Mouse (Mus musculus) neural tube, embryonic 11.5 days (tissue): Measurements from ENCODE around the gene Sept1. TPM values are rescaled to one million over a fixed set of nuclear protein-coding genes. Genes with fewer than 3 reads are reported as not detected.
"Not testable (repeated sequence)": the region's sequence is repeated elsewhere in the genome, so short reads cannot be mapped to it uniquely, and the experiment has no call there.

Experiments
- ATAC-seq: fragments of 200-750 bp; cut with Nextera tagmentation; 2 replicates; pipeline ENCODE4 v1.8.0; 2017; ENCODE audit warnings: moderate number of reproducible peaks, mild to moderate bottlenecking, moderate TSS enrichment, moderate library complexity; ENCODE audit not compliant: insufficient read depth, low FRiP score, low TSS enrichment
- DNase-seq: peaks from one replicate; pipeline ENCODE4 v3.0.0-alpha.2; 2015; ENCODE audit warnings: low spot score
- H3K27ac ChIP-seq: fragments of 300-500 bp; sonication (generic); 2 replicates; pipeline ENCODE4 v1.5.1; 2014; ENCODE audit warnings: low read depth, mild to moderate bottlenecking, low read length
- H3K27me3 ChIP-seq: fragments of 300-500 bp; sonication (generic); 2 replicates; pipeline ENCODE4 v1.6.1; 2014; ENCODE audit warnings: mild to moderate bottlenecking, low read length, mixed read lengths; ENCODE audit not compliant: control insufficient read depth, insufficient read depth
- H3K36me3 ChIP-seq: fragments of 300-500 bp; sonication (generic); 2 replicates; pipeline ENCODE4 v1.6.1; 2014; ENCODE audit warnings: mild to moderate bottlenecking, low read length, moderate library complexity, mixed read lengths; ENCODE audit not compliant: control insufficient read depth, insufficient read depth
- H3K4me1 ChIP-seq: fragments of 300-500 bp; sonication (generic); 2 replicates; pipeline ENCODE4 v1.6.1; 2014; ENCODE audit warnings: low read length, mixed read lengths; ENCODE audit not compliant: control insufficient read depth, insufficient read depth
- H3K4me2 ChIP-seq: fragments of 300-500 bp; sonication (generic); 2 replicates; pipeline ENCODE4 v1.6.1; 2014; ENCODE audit warnings: low read depth, mild to moderate bottlenecking, moderate library complexity
- H3K4me3 ChIP-seq: fragments of 300-500 bp; sonication (generic); 2 replicates; pipeline ENCODE4 v1.5.1; 2014; ENCODE audit warnings: low read depth, low read length
- H3K9ac ChIP-seq: fragments of 300-500 bp; sonication (generic); 2 replicates; pipeline ENCODE4 v1.6.1; 2014; ENCODE audit warnings: mild to moderate bottlenecking, low read length
- H3K9me3 ChIP-seq: fragments of 300-500 bp; sonication (generic); 2 replicates; pipeline ENCODE4 v1.6.1; 2016; ENCODE audit warnings: low read length; ENCODE audit not compliant: control insufficient read depth
- WGBS: fragments of 180-500 bp; shearing (Covaris S2); extraction: QIAGEN DNeasy Blood & Tissue Kit; methylation state at CpG from one replicate; pipeline ENCODE4 v1.1.7; 2014; 5-methylcytosine and 5-hydroxymethylcytosine counted together
- polyA plus RNA-seq: library from polyadenylated mRNA; unstranded; fragments of >200 nt; fragmentation: Nextera tagmentation; extraction: Ambion mirVana; gene quantifications from 2 replicates; pipeline ENCODE4 v1.2.1, GENCODE M21; 2014

The Sept1 gene
- polyA plus RNA-seq, 1 experiment from 2014 or later: 22.0 TPM

DNA sequence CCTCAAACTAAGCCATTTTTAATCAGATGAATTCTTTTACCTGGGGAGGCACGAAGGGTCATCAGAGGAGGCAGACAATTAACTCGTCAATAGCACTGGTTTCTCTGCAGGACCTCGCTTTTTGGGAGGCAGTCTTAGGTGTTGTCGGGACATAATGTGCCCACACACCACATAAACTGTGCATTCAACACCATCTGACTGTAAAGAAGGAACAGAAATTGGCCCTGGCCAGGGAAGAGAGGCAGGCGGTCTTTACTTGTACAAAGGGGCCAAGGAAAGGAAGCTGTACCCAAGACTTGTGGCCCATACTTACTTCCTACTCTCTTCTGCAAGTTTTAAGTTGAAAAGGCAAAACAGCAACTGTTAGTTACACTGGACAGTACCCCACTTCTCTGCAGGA, 23.6 kb upstream of the Sept1 start:
- no peaks in the 10 kb centered on the region for H3K27me3 ChIP-seq
- no peaks in the 10 kb centered on the region for H3K9me3 ChIP-seq
- no peak overlapping the region for H3K4me2 ChIP-seq
- DNase-seq: no peak
- no peak for ATAC-seq
- no peak overlapping the region for H3K4me3 ChIP-seq
- no peak overlapping the region for H3K9ac ChIP-seq
- no peaks in the 10 kb centered on the region for H3K36me3 ChIP-seq
- WGBS: 87% methylated on average over 5 of the region's 5 CpGs
- no peak overlapping the region for H3K27ac ChIP-seq
- H3K4me1 ChIP-seq: peaks cover 11% of the 10 kb centered on the region; the same call in 1 of the 2 replicates

DNA sequence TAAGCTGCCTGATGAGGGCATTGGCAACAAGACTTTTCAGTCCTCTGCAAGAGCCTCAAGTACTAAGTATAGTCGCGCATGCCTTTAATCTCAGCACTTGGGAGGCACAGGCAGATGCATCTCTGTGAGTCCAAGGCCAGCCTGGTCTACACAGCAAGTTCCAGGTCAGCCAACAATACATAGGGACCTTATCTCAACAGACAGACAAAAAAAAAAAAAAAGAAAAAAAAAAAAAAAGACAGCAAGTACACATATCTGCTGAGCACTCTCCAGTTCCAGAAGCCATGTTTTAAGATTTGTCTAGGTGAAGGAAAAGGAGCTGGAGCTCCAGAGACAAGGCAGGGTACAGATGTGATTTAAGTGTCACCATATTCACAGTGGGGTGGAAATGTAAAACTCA, 23.0 kb upstream of the Sept1 start:
- no peak for ATAC-seq
- H3K36me3 ChIP-seq: no peaks in the 10 kb centered on the region

DNA sequence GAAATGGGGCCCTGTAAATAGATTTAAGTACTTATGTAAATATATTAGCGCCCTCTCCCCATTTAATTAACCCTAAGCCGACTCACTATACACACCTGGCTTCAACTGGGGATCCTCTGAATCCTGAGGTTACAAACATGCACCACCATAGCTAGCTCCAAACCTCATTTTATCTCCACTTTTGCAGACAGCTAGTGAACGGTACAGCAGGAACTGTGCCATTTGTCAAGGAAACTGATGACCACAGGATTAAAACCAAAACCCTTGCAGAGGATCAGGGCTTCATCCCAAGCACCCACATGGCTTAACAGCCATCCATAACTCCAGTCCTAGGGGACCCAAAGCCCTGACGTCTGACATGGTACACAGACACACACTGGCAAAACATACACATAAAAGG, 22.1 kb upstream of the Sept1 start:
- Histone ChIP-seq H3K4me1 (peaks cover 11% of the 10 kb centered on the region; the same call in 1 of the 2 replicates), H3K4me2 (peak overlapping the region; percentile 92), H3K27me3 (no peaks in the 10 kb centered on the region), H3K27ac (no peak overlapping the region), H3K4me3 (peak overlapping the region; percentile 55), H3K9me3 (no peaks in the 10 kb centered on the region), H3K36me3 (no peaks in the 10 kb centered on the region; the same call in 1 of the 2 replicates), H3K9ac (peak overlapping the region; percentile 72)
- ATAC-seq (no peak), DNase-seq (no peak)
- WGBS: 21% methylated on average over 4 of the region's 4 CpGs

More for the DNA sequence above, 23.0 kb upstream of the Sept1 start:
- Histone ChIP-seq H3K27me3 (no peaks in the 10 kb centered on the region), H3K4me2 (no peak overlapping the region), H3K9ac (no peak overlapping the region), H3K9me3 (no peaks in the 10 kb centered on the region), H3K4me1 (peaks cover 11% of the 10 kb centered on the region; the same call in 1 of the 2 replicates), H3K27ac (no peak overlapping the region), H3K4me3 (no peak overlapping the region)
- WGBS: 82% methylated on average over 2 of the region's 2 CpGs
- no peak for DNase-seq

DNA sequence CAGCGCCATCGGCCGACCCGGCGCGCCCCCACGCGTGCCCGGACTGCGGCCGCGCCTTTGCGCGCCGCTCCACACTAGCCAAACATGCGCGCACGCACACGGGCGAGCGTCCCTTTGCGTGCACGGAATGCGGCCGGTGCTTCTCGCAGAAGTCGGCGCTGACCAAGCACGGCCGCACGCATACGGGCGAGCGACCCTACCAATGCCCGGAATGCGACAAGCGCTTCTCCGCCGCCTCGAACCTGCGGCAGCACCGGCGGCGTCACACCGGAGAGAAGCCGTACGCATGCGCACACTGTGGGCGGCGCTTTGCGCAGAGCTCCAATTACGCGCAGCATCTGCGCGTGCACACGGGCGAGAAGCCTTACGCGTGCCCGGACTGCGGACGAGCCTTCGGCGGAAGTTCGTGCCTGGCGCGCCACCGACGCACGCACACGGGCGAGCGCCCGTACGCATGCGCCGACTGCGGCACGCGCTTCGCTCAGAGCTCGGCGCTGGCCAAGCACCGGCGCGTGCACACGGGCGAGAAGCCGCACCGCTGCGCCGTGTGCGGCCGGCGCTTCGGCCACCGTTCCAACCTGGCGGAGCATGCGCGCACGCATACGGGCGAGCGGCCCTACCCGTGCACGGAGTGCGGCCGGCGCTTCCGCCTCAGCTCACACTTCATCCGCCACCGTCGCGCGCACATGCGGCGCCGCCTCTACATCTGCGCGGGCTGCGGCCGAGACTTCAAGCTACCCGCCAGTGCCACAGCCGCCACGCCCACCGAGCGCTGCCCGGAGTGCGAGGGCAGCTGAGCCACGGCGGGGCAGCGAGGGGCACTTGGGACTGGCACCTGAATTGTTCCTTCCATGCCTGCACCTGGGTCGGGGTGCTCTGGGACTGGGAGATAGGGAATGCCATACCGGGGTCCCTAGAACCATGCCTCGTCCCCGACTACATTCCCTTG, 21.2 kb upstream of the Sept1 start:
- Histone ChIP-seq H3K4me2 (peak overlapping the region; percentile 92), H3K27me3 (no peaks in the 10 kb centered on the region), H3K9me3 (no peaks in the 10 kb centered on the region), H3K4me3 (peak overlapping the region; percentile 55), H3K27ac (peak overlapping the region; percentile 78), H3K36me3 (no peaks in the 10 kb centered on the region; the same call in 1 of the 2 replicates), H3K4me1 (peaks cover 10% of the 10 kb centered on the region; the same call in 1 of the 2 replicates), H3K9ac (peak overlapping the region; percentile 72)
- ATAC-seq (peak; percentile 91), DNase-seq (peak; percentile 99)
- 1% methylated on average over 118 of the region's 136 CpGs for WGBS

DNA sequence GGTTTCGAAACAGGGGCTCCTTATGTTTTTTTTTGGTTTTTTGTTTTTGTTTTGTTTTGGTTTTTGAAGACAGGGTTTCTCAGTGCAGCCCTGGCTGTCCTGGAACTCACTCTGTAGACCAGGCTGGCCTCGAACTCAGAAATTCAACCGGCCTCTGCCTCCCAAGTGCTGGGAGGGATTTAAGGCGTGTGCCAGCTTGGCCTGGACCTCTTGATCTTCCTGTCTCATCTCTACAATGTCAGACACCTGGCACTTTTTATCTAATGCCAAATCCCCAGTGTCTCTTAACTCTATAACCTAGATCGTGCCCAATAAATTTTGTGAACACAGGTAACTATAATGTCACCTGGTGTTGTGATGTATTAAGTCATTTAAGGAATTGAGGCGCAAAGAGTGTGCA, 20.4 kb upstream of the Sept1 start:
- DNase-seq (no peak), ATAC-seq (no peak)
- Histone ChIP-seq H3K4me1 (peaks cover 9% of the 10 kb centered on the region; the same call in 1 of the 2 replicates), H3K9me3 (no peaks in the 10 kb centered on the region), H3K4me3 (peak overlapping the region; percentile 55), H3K27me3 (no peaks in the 10 kb centered on the region), H3K9ac (no peak overlapping the region; the same call in 1 of the 2 replicates), H3K36me3 (no peaks in the 10 kb centered on the region; the same call in 1 of the 2 replicates), H3K4me2 (peak overlapping the region; percentile 92), H3K27ac (no peak overlapping the region)
- 82% methylated on average over 6 of the region's 6 CpGs for WGBS

DNA sequence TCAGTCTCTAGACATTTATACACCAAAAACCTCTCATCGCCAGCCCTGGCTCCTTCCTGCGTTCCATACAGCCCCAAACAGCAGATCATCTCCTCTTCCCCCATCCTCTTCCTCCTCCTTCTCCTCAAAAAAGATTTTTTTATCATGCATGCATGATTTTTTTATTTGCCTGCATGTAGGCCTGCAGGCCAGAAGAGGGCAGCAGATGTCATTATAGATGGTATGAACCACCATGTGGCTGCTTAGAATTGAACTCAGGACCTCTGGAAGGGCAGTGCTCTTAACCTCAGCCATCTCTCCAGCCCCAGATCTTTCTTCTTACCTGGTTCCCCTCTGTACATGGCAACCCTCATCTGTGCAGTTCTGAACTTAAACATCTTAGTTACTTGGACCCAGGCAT, 19.5 kb upstream of the Sept1 start:
- Histone ChIP-seq H3K9ac (no peak overlapping the region), H3K4me1 (peaks cover 9% of the 10 kb centered on the region; the same call in 1 of the 2 replicates), H3K4me2 (no peak overlapping the region), H3K36me3 (no peaks in the 10 kb centered on the region; the same call in 1 of the 2 replicates), H3K9me3 (no peaks in the 10 kb centered on the region), H3K27ac (no peak overlapping the region), H3K27me3 (no peaks in the 10 kb centered on the region), H3K4me3 (no peak overlapping the region)
- DNase-seq (peak; percentile 25), ATAC-seq (no peak)
- 94% methylated on average over 2 of the region's 2 CpGs for WGBS

DNA sequence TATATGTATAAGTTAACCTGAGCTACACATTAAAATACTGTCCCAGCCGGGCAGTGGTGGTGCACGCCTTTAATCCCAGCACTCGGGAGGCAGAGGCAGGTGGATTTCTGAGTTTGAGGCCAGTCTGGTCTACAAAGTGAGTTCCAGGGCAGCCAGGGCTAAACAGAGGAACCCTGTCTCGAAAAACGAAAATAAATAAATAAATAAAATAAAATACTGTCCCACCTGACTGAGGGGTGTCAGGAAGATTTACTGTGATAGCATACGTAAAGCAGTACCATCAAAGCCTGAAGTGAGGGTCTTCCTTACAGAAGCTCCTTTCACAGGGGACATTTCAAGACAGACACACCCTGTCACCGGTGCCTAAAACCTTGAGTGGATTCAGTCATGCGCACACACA, 17.6 kb upstream of the Sept1 start:
- ATAC-seq, H3K9ac ChIP-seq, DNase-seq, H3K27ac ChIP-seq, H3K4me3 ChIP-seq, H3K27me3 ChIP-seq, H3K36me3 ChIP-seq, H3K4me2 ChIP-seq, H3K9me3 ChIP-seq: not testable (repeated sequence)
- H3K4me1 ChIP-seq: peaks cover 13% of the 10 kb centered on the region
- 91% methylated on average over 8 of the region's 8 CpGs for WGBS

DNA sequence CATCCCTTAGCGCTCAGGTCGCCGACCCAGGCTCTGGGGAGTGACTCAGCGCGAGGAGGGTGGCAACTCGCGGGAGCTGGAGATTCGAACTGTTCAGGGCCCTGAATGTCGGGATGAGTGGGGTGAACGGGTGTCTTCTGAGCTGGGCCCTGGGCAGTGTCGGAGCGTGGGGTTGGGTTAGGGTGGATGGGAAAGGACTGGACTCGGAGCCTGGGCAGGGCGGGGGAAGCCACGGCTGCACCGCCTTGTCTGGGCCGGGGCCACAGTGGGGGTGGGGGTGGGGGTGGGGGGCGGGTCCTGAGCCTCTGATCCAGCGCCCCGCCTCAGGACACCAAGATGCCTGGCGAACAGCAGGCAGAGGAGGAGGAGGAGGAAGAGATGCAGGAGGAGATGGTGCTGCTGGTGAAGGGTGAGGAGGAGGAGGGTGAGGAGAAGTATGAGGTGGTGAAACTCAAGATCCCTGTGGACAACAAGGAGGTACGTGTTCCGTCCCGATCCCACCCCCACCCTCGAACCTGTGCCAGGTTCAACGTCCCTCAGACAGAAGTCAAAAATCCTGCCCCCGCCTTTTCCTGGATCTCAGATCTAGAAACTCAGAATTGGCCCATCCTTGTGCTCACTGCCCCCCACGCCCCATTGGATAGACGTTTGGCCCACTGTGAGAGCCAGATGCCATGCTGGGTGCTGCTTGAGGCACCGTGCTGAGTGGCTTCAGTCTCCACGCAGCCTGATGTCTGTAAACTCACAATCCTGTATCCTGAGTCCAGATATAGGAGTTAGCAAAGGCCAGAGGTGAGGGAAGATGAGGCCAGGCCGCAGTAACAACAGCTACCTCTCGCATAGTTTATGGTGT, 12.0 kb upstream of the Sept1 start:
- DNase-seq (no peak), ATAC-seq (peak; percentile 76)
- Histone ChIP-seq H3K4me1 (peaks cover 14% of the 10 kb centered on the region), H3K4me2 (peak overlapping the region; percentile 72), H3K36me3 (peaks cover 3% of the 10 kb centered on the region; the same call in 1 of the 2 replicates), H3K9ac (peak overlapping the region; percentile 85), H3K27ac (peak overlapping the region; percentile 77), H3K4me3 (peak overlapping the region; percentile 67), H3K9me3 (no peaks in the 10 kb centered on the region), H3K27me3 (no peaks in the 10 kb centered on the region)
- 12% methylated on average over 26 of the region's 33 CpGs for WGBS
